Mouse (Mus musculus) embryonic facial prominence, embryonic 12.5 days (tissue): ENCODE measurements around the gene Zfp687. TPM values are rescaled to one million over a fixed set of nuclear protein-coding genes. Genes with fewer than 3 reads are reported as not detected.

Source experiments
- ATAC-seq: fragments of 200-750 bp; cut with Nextera tagmentation; 2 replicates; pipeline ENCODE4 v1.8.0; 2017; ENCODE audit not compliant: insufficient number of reproducible peaks, insufficient read depth, low FRiP score, low TSS enrichment
- H3K27ac ChIP-seq: fragments of 300-500 bp; sonication (generic); 2 replicates; pipeline ENCODE4 v1.5.1; 2016; ENCODE audit warnings: mild to moderate bottlenecking
- H3K27me3 ChIP-seq: fragments of 300-500 bp; sonication (generic); 2 replicates; pipeline ENCODE4 v1.6.1; 2016; ENCODE audit warnings: mild to moderate bottlenecking, moderate library complexity
- H3K36me3 ChIP-seq: fragments of 300-500 bp; sonication (generic); 2 replicates; pipeline ENCODE4 v1.6.1; 2016; ENCODE audit warnings: mild to moderate bottlenecking
- H3K4me1 ChIP-seq: fragments of 300-500 bp; sonication (generic); 2 replicates; pipeline ENCODE4 v1.6.1; 2016
- H3K4me2 ChIP-seq: fragments of 300-500 bp; sonication (generic); replicated peaks from 2 replicates; pipeline ENCODE4 v1.6.1; 2016; ENCODE audit warnings: mild to moderate bottlenecking, moderate library complexity
- H3K4me3 ChIP-seq: fragments of 300-500 bp; sonication (generic); 2 replicates; pipeline ENCODE4 v1.5.1; 2016; ENCODE audit warnings: mild to moderate bottlenecking
- H3K9ac ChIP-seq: fragments of 300-500 bp; sonication (generic); 2 replicates; pipeline ENCODE4 v1.6.1; 2016; ENCODE audit warnings: mild to moderate bottlenecking, moderate library complexity
- H3K9me3 ChIP-seq: fragments of 300-500 bp; sonication (generic); 2 replicates; pipeline ENCODE4 v1.6.1; 2016; ENCODE audit warnings: mild to moderate bottlenecking, moderate library complexity
- WGBS: fragments of 180-500 bp; shearing (Covaris S2); methylation state at CpG from one replicate; pipeline ENCODE4 v1.1.7; 2016; 5-methylcytosine and 5-hydroxymethylcytosine counted together
- polyA plus RNA-seq: library from polyadenylated mRNA; unstranded; fragments of >200 nt; fragmentation: Nextera tagmentation; extraction: Ambion mirVana; gene quantifications from 2 replicates; pipeline ENCODE4 v1.2.1, GENCODE M21; 2016

The Zfp687 gene
- polyA plus RNA-seq = 28.7 and 31.3 TPM in 2 replicates

GRCm38 (mm10) chr3:95015337-95015872, at the start of gene Zfp687:
Gene Zfp687, minus strand, starts transcription at chr3:95015448.
- H3K4me1 ChIP-seq = peaks cover 20% of the 10 kb centered on the region
- peak within 1 kb of the TSS; percentile 88 for H3K4me2 ChIP-seq
- peak within 1 kb of the TSS; percentile 77 for H3K4me3 ChIP-seq
- ATAC-seq = peak; percentile 100
- no peaks in the 10 kb centered on the region for H3K27me3 ChIP-seq
- H3K36me3 ChIP-seq = peaks cover 19% of the 10 kb centered on the region
- H3K9me3 ChIP-seq = no peaks in the 10 kb centered on the region
- peak within 1 kb of the TSS; percentile 94 for H3K27ac ChIP-seq
- H3K9ac ChIP-seq = peak within 1 kb of the TSS; percentile 73
- under 1% methylated on average over 27 of the region's 37 CpGs for WGBS

- no peak overlapping the region for H3K4me2 ChIP-seq
- 92% methylated on average over 4 of the region's 4 CpGs for WGBS
- no peak overlapping the region for H3K4me3 ChIP-seq
- no peak overlapping the region for H3K27ac ChIP-seq
- H3K36me3 ChIP-seq = peaks cover 89% of the 10 kb centered on the region
- H3K9ac ChIP-seq = no peak overlapping the region
- no peaks in the 10 kb centered on the region for H3K27me3 ChIP-seq
- H3K4me1 ChIP-seq = no peaks in the 10 kb centered on the region
- no peak for ATAC-seq
- H3K9me3 ChIP-seq = no peaks in the 10 kb centered on the region
These were observed 48.5 kb upstream of the Zfp687 start for GRCm38 (mm10) chr3:95063741-95064140.

- no peak overlapping the region for H3K4me3 ChIP-seq
- no peaks in the 10 kb centered on the region for H3K27me3 ChIP-seq
- peaks cover 48% of the 10 kb centered on the region for H3K36me3 ChIP-seq
- no peaks in the 10 kb centered on the region for H3K9me3 ChIP-seq
- no peak for ATAC-seq
- peaks cover 8% of the 10 kb centered on the region; the same call in 1 of the 2 replicates for H3K4me1 ChIP-seq
- no peak overlapping the region for H3K9ac ChIP-seq
- no peak overlapping the region for H3K27ac ChIP-seq
- H3K4me2 ChIP-seq = no peak overlapping the region
- WGBS = 67% methylated on average over 8 of the region's 8 CpGs
These were observed 42.8 kb upstream of the Zfp687 start for GRCm38 (mm10) chr3:95058078-95058477.

GRCm38 (mm10) chr3:95056275-95056674, 41.0 kb upstream of the Zfp687 start:
- no peak overlapping the region for H3K4me2 ChIP-seq
- no peak for ATAC-seq
- no peak overlapping the region for H3K4me3 ChIP-seq
- H3K9ac ChIP-seq = no peak overlapping the region
- 90% methylated on average over 7 of the region's 7 CpGs for WGBS
- peaks cover 8% of the 10 kb centered on the region; the same call in 1 of the 2 replicates for H3K4me1 ChIP-seq
- H3K9me3 ChIP-seq = no peaks in the 10 kb centered on the region
- H3K27ac ChIP-seq = no peak overlapping the region
- H3K27me3 ChIP-seq = no peaks in the 10 kb centered on the region
- peaks cover 31% of the 10 kb centered on the region for H3K36me3 ChIP-seq

- Histone ChIP-seq H3K4me3 (no peak overlapping the region), H3K9ac (no peak overlapping the region), H3K27me3 (no peaks in the 10 kb centered on the region), H3K36me3 (peaks cover 15% of the 10 kb centered on the region), H3K27ac (0 out of 2 replicates have a peak overlapping the region, but pooled peaks have one; percentile 37), H3K9me3 (no peaks in the 10 kb centered on the region), H3K4me1 (peaks cover 8% of the 10 kb centered on the region; the same call in 1 of the 2 replicates), H3K4me2 (no peak overlapping the region; the same call in 1 of the 2 replicates)
- no peak for ATAC-seq
- 36% methylated on average over 10 of the region's 10 CpGs for WGBS
These were observed 39.4 kb upstream of the Zfp687 start for GRCm38 (mm10) chr3:95054481-95055260.

- ATAC-seq = no peak
- H3K36me3 ChIP-seq = peaks cover 5% of the 10 kb centered on the region
These were observed 38.5 kb upstream of the Zfp687 start for GRCm38 (mm10) chr3:95053701-95054100.

GRCm38 (mm10) chr3:95052959-95053358, 37.7 kb upstream of the Zfp687 start:
- H3K9me3 ChIP-seq = no peaks in the 10 kb centered on the region
- no peak for ATAC-seq
- H3K27me3 ChIP-seq = no peaks in the 10 kb centered on the region
- no peak overlapping the region for H3K4me2 ChIP-seq
- no peak overlapping the region for H3K9ac ChIP-seq
- H3K4me1 ChIP-seq = peaks cover 8% of the 10 kb centered on the region; the same call in 1 of the 2 replicates
- whole genome bisulfite sequencing = 62% methylated on average over 1 of the region's 1 CpGs
- H3K27ac ChIP-seq = no peak overlapping the region
- peaks cover under 1% of the 10 kb centered on the region; the same call in 1 of the 2 replicates for H3K36me3 ChIP-seq
- no peak overlapping the region for H3K4me3 ChIP-seq

More at GRCm38 (mm10) chr3:95053701-95054100, 38.5 kb upstream of the Zfp687 start:
- Histone ChIP-seq H3K4me3 (no peak overlapping the region), H3K4me2 (no peak overlapping the region), H3K9ac (no peak overlapping the region), H3K27me3 (no peaks in the 10 kb centered on the region), H3K9me3 (no peaks in the 10 kb centered on the region), H3K4me1 (peaks cover 8% of the 10 kb centered on the region; the same call in 1 of the 2 replicates), H3K27ac (no peak overlapping the region)
- 45% methylated on average over 3 of the region's 3 CpGs for WGBS

GRCm38 (mm10) chr3:95047914-95048313, 32.7 kb upstream of the Zfp687 start:
- Histone ChIP-seq H3K27ac (no peak overlapping the region), H3K4me2 (no peak overlapping the region), H3K9me3 (no peaks in the 10 kb centered on the region), H3K36me3 (no peaks in the 10 kb centered on the region), H3K4me1 (no peaks in the 10 kb centered on the region; the same call in 1 of the 2 replicates), H3K9ac (no peak overlapping the region), H3K27me3 (no peaks in the 10 kb centered on the region), H3K4me3 (no peak overlapping the region)
- no peak for ATAC-seq
- WGBS = 68% methylated on average over 3 of the region's 3 CpGs

GRCm38 (mm10) chr3:95046462-95047057, 31.3 kb upstream of the Zfp687 start:
- 91% methylated on average over 11 of the region's 11 CpGs for WGBS
- Histone ChIP-seq H3K4me3 (no peak overlapping the region), H3K9me3 (no peaks in the 10 kb centered on the region), H3K4me1 (peaks cover 2% of the 10 kb centered on the region), H3K9ac (no peak overlapping the region), H3K27ac (no peak overlapping the region), H3K4me2 (no peak overlapping the region), H3K27me3 (no peaks in the 10 kb centered on the region), H3K36me3 (no peaks in the 10 kb centered on the region)
- no peak for ATAC-seq

GRCm38 (mm10) chr3:95043251-95043650, 28.0 kb upstream of the Zfp687 start:
- 56% methylated on average over 6 of the region's 6 CpGs for WGBS
- Histone ChIP-seq H3K4me3 (no peak overlapping the region), H3K4me2 (no peak overlapping the region), H3K36me3 (peaks cover 5% of the 10 kb centered on the region; the same call in 1 of the 2 replicates), H3K4me1 (peaks cover 7% of the 10 kb centered on the region), H3K27me3 (no peaks in the 10 kb centered on the region), H3K9ac (no peak overlapping the region), H3K27ac (no peak overlapping the region), H3K9me3 (no peaks in the 10 kb centered on the region)
- no peak for ATAC-seq

GRCm38 (mm10) chr3:95042838-95043229, 27.6 kb upstream of the Zfp687 start:
- 26% methylated on average over 7 of the region's 7 CpGs for WGBS
- Histone ChIP-seq H3K4me2 (peak overlapping the region; percentile 47), H3K4me1 (peaks cover 7% of the 10 kb centered on the region), H3K27me3 (no peaks in the 10 kb centered on the region), H3K36me3 (peaks cover 5% of the 10 kb centered on the region), H3K4me3 (peak overlapping the region; percentile 76), H3K27ac (peak overlapping the region; percentile 18; the same call in 1 of the 2 replicates), H3K9ac (no peak overlapping the region), H3K9me3 (no peaks in the 10 kb centered on the region)
- peak; percentile 38 for ATAC-seq
